Mouse (Mus musculus) G1E-ER4 (cell line): ENCODE measurements at regions not wholly inside any gene's neighbourhood (a gene's known extent, or its start where the extent isn't known, plus 50 kb on each side); places are given as distances from the start of the nearest gene placed in this dataset.

Experiments used
- GATA1 ChIP-seq: IDR thresholded peaks from one replicate; pipeline ENCODE4 v1.8.0; 2012; ENCODE audit warnings: low read length, inconsistent platforms

DNA sequence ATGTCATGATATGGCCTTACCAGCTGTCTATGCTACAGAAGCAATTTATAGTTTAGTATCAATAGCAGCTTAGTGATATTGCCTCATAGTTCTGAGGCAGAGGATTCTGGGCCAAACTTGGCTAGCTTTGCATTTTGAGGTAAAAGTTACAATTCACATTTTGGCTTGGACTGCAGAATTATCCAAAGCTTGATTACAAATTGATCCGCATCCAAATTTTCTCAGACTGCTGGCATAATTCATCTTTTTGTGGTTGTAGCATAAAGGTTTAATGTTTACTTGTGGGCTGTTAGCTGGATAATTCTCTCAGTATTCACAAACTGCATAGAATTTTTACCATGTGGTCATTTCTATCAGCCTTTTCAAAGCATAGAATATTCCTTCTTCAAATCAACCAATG, 589.9 kb upstream of the Pdcd1 start:
- no peak for TF ChIP-seq GATA1

DNA sequence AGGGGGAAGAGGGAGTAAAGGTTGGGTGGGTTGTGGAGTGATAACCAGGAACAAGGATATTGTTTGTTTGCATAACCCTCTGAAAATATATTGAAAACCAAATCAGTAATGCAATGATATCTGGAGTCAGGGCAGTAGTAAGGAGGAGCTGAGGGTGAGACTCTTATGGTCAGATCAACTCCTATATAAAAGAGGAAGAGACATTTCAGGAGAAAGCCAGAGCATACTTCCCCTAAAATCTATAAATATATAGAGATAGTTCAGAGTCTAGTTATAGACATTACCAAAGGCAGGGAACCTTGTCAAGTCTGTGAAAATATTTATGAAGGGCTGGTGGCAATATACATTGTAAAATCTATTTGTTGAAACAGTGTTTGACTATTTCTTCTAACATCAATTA, 605.9 kb upstream of the Pdcd1 start:
- no peak for TF ChIP-seq GATA1

DNA sequence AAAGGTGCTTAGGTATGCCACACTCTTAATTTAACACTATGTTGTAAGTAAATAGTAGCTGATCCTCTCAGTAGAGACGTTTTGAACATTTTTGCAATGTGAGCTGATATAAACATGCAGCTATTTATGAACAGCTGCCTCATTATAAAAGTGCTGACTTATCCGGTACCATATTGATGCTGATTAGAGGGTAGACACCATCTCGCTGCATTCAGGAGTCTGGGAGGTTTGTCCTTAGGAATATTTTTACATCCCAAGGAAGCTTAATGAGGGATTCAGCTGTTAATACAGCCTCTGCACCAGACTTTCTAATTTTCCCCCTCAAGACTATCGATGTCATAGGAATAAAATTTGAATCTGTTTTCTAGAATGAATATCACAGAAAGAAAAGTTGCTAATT, 619.3 kb upstream of the Pdcd1 start:
- no peak for TF ChIP-seq GATA1

DNA sequence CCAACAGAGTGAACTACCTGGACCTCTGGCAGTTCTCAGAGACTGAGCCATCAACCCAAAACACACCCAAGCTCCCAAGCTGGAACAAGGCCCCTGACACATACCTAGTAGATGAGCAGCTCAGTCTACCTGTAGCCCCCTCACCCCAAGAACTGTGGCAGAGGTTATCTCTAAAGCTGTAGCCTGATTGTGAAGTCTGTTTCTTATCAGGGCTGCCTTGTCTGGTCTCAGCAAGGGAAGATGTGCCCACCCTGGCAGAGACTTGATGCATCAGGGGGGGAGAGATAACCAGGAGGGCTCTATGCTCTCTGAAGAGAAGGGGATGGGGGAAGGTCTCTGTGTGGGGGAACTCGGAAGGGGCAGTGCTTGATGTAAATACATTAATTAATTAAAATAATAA, 612.9 kb upstream of the Fam174a start:
- TF ChIP-seq GATA1 = peak; percentile 19

DNA sequence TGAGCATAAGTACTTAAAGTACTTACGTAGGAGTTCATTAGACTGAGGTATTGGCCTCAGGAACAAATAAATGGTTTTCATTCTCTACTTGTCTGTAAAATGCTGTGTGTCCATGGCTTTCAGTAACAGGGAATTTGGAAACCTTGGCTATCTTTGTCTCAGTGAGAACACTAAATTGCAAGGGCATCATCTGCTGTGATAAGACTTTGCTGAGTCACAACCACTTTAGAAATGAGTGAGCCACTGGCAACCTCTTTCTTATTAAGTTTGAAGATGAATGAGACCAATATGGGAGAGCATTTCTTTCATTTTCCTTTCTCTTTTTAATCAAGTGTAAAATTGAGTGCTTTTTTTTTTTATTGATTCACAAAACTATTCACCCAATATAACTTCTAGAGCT, 611.7 kb upstream of the Fam174a start:
- TF ChIP-seq GATA1 = peak; percentile 58

DNA sequence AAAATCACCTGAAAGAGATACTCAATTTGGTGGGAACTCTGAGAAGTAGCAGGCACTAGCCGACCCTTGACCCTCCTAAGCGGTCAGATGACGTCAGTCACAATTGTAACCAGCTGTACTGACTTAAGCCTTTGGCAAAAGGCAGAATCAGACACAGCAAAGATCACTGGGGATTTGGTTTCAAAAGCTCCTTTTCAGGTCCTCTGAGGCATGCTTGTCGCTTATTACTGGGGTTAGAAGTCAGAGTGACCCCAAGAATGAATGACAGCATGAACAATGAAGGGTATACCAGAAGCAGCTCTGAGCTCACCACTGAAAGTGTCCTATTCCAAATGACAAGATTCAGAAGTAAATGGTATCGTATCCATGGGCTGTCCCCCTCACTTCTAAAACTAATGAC, 600.6 kb upstream of the Fam174a start:
- TF ChIP-seq GATA1 = no peak

DNA sequence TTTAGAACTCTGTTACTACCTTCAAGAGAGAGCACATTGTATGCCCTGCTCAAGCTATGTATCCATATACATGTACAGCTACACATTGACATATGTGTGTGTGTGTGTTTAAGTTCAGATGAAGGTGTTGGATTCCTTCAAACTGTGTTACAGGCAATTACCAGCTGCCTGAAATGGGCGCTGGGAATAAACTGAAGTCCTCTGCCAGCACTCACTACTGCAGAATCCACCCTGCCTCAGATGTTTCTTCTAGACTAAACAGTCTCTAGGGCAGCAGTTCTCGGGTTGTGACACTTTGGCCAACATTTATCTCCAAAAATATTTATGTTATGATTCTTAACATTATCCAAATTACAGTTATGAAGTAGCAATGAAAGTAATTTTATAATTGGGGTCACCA, 595.7 kb upstream of the Fam174a start:
- no peak for TF ChIP-seq GATA1

DNA sequence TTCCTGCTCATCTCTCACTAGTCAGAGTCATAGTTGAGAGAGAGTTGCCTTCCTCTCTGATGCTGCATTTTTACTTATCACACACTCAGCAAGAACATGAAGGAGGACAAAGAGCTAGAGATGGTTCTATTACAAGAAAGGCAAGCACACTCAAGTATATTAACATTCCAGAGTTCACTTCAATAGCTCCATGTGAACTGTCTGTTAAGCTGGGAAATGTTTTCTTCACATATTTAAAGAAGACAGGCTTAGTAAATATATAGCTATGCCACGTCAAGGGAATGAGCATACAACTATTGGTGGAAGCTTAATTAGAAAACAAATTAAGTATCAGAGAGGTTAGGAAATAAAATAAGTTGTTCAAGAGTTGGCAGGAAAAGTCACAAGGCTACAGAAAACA, 559.9 kb upstream of the Fam174a start:
- no peak for TF ChIP-seq GATA1

DNA sequence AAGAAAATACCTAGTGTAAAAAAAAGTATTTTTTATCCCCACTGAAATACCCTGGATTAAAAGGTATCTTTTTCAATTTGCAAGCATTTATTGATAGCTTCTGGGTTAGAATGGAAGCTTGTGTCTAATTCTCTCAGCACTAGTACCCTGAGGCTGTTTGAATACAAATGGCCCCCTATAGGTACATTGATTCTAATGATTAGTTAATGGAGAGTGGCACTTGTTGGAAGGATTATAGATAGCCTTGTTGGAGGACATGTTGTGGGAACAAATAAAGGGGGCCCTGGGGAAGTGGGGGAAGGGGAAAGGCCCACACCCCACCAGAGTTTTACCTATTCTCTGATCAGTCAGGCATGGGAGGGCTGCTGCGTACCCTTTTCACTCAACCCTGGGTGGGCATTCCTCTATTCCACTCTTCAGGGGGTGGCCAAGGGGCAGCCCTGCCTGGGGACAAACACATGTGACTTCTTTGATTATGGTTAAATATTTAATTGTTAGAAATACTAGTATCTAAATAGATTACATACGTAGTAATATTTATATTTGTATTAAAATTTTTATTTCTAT, 524.3 kb upstream of the Fam174a start:
- no peak for TF ChIP-seq GATA1

DNA sequence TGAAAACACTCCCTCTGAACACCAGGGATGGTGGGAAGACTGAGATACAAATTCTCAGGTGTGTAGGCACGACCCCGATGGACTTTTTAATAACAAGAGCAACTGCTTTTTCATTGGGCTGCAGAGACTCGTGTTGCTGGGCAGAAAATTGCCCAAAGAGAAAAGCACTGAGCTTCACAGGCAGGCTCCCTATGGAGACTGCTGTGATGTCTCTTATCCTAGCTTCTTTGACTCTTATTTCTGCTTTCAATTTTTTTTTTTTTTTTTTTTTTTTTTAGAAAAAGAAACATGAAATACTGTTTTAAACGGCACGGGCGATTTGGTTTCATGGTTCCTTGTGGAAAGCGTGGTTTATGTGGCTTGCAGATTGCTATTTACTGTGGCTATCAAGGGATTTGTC, 522.8 kb upstream of the Fam174a start:
- no peak for TF ChIP-seq GATA1

DNA sequence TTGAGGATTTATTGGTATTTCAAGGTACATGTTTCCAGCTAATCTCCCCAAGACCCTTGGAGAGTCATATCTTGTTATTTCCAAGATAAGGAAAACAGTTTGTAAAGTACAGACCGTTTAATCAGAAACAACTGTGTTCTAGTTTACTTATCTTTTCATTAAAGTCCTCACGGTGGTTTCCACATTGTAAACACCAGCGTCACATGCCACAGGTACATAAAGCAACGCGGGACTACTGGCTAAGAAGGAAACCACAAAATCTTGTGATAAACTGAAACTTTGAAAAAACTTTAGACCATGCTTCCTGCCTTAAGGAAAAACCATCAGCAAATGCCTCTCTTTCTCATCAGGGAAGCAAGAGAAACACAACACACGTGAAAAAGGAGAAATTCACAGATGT, 522.4 kb upstream of the Fam174a start:
- TF ChIP-seq GATA1 = peak; percentile 75

DNA sequence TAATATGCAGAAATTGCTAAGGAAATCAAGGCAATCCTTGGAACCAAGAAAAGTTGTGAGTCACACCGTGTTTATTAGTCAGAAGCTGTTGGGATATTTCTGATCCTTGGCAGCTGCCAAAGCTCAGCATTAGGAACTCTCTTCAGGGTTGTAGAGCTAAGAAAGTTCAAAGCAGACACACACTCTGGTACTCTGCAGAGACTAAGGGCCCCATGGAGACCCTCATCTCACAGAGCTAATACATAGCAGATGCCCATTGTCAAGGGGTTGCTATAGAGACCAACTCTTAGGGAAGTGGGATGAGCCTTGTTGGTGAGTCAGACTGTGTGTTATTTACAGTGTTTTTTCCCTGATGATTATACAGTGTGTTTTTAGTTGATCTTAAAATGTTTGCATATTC, 517.4 kb upstream of the Fam174a start:
- no peak for TF ChIP-seq GATA1

DNA sequence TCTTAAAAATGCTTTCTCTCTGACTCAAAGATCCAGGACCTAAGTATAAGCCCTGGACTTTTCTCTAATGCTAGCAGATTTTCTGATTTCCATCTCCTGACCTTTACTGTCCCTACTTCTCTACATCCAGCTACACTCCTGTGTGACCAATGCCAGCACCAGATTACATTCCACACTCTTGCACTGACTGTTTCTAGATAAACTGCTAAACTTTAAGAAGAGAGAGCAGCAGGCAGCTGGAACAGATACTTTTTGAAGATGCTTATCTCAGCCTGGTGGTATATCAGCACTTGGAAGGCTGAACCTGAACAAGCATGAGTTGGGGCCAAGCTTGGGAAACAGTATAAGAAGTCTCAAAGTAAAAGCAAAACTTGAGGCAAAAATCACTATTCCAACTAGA, 509.7 kb upstream of the Fam174a start:
- TF ChIP-seq GATA1 = peak; percentile 23

DNA sequence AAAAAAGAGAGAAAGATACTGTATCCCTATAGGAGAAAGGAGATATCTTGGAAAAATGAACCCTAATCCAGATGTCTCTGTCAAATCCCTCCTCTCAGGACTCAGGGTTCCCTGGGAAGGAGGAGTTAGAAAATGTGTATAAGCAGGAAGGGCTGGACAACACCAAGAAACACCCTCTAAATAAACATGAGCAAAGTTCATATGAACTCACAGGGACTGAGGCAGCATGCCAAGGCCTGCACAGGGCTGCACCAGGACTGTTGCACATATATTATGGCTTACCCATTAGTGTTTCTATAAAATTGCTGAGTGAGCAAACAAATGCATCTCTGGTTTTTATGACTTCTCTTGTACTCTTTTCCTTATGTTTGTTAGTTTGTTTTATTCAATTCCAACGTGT, 508.5 kb upstream of the Fam174a start:
- no peak for TF ChIP-seq GATA1

DNA sequence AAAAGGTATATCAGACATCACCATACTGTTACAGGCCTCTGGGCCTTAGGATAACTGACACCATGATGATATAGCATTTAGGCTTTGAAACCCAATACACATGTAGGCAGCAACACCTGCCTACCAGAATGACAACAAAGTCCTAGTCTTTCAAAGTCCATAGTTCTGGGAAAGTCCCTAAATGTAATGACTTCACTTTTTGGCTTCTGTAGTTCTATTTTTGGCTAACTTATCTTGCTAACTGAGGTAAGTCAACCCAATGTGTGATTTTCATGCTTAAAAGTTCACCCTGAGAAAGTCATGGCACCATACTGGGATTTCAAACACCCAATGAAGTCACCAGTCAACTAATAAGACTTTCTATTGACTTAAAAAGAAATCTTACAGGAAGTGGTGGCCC, 485.8 kb upstream of the Fam174a start:
- TF ChIP-seq GATA1 = no peak

DNA sequence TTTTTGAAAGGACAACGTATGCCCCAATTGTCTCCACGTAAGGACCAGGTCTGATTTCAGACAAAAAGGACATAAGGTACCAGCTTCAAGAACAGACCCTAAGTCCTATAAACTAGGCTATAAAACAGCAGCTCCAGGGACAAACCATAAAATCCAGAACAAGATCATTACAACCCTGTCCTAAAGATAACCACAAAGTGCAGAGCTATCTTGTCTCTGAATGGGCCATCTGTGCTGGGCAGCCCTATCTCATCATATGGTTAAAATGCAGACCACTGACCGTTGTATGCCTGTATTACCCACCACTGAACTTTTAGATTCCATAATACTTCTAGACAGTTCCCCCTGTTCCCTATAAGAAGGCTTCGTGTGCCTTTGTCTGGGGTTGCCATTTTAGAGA, 477.4 kb upstream of the Fam174a start:
- peak; percentile 98 for TF ChIP-seq GATA1

DNA sequence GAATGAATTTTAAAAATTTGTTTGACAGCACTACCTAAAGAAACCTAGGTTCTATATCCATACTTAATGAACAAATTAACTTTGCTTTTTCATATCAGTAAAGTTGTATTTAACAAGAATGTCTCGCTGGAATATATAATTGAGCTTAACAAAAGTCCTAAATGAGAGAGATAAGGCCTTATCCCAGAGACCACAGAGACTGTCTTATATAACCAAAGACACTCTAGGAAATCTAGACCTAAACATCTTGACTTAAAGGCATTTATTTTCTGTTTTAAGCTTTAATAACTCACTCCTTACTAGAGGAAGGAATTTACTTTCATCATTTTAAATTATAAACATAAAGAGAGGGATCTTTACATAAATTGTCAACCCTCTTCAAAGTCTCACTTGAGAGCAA, 461.9 kb upstream of the Fam174a start:
- TF ChIP-seq GATA1 = no peak

DNA sequence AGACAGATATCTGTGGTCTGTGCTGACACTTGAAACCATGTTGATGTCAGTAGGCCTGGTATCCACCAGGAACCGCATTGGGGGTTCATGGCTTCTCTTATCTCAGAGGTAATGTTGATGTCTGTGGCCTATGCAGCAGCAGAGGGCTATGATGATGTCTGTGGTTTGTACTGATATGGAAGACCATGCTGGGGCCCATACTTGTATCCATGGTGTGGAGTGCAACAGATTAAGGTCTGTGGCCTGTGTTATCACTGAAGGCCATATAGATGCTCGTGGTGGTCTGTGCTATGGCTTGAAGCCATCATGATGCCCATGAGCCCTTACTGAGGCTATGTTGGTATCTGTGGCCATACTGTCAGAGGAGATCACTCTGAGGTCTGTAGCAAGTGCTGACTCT, 455.0 kb upstream of the Fam174a start:
- peak; percentile 100 for TF ChIP-seq GATA1
